Mouse (Mus musculus): ENCODE results near the gene Olfm1. TPM values are rescaled to one million over a fixed set of nuclear protein-coding genes. Genes with fewer than 3 reads are reported as not detected.

Gene Olfm1
- 100 to 1,000 TPM; 417 to 489 TPM for total RNA-seq (2021)

DNA sequence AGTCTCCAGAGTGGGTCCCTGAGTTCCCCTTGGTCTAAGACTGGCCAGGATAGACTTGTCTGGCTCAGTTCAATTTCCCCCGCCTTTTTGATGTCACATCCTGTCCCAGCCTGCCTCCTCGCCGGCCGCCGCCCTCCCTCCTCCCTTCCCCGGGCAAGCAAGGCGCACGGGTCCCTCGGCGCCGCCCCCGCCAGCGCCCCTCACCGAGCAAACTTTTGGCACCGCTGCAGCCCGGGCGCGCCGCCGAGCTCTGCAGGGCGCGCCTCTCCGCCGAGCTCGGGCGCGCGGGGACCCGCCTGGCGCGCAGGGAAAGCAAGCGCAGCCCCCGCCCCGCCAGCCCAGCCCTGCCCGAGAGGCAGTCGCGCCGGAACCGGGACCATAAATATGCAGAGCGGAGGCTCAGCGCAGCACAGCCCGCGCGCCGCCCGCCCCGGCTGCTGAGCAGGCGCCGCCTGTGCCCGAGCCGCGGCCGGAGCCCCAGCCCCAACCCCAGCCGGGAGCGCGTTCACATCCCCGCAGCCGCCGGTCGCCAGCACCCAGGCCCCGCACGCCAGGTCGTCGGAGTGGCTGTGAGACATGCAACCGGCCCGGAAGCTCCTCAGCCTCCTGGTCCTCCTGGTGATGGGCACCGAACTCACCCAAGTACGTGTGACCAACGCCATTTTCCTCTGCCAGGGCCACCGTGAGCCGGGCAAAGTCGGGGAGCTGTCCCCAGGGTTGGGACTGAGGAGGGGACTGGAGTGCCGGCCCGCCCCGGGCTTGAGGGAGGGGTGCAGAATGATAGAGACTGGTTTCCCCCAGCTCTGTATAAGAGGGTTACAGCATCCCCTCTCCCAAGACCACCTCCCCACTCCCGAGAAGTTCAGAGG lies at the start of gene Olfm1:
Gene Olfm1, plus strand, starts transcription at position 172 of the 869 bp plus-strand sequence.
- intact Hi-C loops (cut with DNase I): loop anchor here (5.0 to 10.0 kb wide), 2 partner anchors 266 to 418 kb away; no protein-coding TSS in a partner anchor
- peak; percentile 81 for DNase-seq

- DNase-seq: no peak
- intact Hi-C loops (cut with DNase I): no loop called here
Observed at GRCm38 (mm10) chr2:28143417-28144045, 49.3 kb upstream of the Olfm1 start.

DNA sequence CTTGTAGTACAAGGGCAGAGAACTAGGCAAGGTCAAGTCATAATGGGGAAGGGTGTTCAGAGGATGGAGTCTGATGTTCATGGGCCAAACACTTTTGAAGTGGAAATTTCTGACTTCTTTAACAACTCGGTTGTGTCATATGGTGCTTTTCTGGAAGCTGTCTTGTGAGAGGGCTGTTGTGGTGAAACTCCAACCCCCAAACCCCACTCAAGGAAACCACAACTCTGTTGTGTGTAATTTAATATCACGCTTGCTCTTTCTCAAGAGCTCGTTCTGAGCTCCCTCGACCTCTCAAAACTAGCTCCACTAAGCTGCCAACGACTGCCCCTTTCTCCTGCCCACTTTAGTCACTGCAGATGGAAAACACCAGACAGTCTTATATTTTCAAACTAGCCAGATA lies 47.1 kb upstream of the Olfm1 start:
- no peak for DNase-seq
- intact Hi-C loops (cut with DNase I): no loop called here

DNA sequence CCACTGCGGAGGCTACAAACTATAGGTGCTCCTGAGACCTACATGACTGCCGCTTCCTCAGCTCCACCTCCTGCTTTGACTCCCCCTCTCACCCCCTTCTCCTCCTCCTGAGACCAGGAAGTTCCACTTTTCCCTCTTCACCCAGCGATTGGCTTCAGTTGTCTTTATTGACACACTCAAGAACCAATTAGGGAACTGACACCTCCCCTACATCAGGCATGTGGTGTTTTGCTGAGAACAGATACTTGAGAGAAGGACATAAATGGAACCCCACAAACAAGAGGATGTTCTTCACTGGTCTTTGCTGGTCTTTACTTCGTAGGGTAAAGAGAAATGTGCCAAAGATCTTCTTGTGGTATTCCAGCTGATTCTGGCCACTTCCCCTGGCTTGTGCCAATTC lies 46.6 kb upstream of the Olfm1 start:
- DNase-seq: no peak
- intact Hi-C loops (cut with DNase I): no loop called here

DNA sequence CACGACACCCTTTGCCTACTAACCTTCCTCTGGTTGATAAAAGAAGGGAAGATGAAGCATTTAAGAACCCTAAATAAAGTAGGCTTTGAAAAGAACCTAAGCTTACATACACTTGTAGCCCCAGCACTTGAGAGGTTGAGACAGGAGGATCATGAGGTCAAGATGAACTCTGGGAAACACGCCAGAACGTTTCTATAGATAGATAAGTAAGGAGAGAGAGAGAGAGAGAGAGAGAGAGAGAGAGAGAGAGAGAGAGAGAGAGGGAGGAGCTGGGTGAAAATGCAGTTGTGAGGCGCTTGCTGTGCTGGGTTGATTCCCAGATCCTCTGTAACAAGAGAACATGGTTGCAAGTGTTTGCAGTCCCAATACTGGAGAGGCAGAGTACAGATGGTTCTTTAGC lies 46.1 kb upstream of the Olfm1 start:
- intact Hi-C loops (cut with DNase I): no loop called here
- no peak for DNase-seq

- DNase-seq: no peak
- intact Hi-C loops (cut with DNase I): no loop called here
Observed at GRCm38 (mm10) chr2:28147248-28147794, 45.5 kb upstream of the Olfm1 start.

- intact Hi-C loops (cut with DNase I): no loop called here
- DNase-seq: no peak
Observed at GRCm38 (mm10) chr2:28149688-28150087, 43.1 kb upstream of the Olfm1 start.

- intact Hi-C loops (cut with DNase I): no loop called here
- no peak for DNase-seq
Observed at GRCm38 (mm10) chr2:28160568-28160967, 32.2 kb upstream of the Olfm1 start.

GRCm38 (mm10) chr2:28165570-28165969 lies 27.2 kb upstream of the Olfm1 start:
- DNase-seq: no peak
- intact Hi-C loops (cut with DNase I): no loop called here

DNA sequence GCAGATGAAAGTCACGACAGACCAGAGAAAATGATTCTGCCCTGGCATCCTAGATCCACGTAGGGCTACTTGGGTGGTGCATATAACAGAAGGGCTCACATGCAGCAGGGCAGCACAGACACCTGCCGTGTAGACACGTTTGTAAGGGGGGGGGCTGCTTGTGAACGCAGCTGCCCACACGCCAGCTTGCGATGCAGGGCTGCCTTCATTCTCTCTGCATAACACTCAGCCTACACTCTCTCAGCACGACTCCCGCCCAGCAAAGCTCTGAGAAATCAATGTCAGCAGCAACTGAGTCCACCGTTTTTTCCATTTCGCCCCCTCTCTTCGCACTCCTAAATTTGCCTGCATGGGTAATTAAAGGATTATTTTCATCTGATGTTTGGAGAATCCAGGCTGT lies 23.5 kb upstream of the Olfm1 start:
- peak; percentile 36 for DNase-seq
- intact Hi-C loops (cut with DNase I): no loop called here

- intact Hi-C loops (cut with DNase I): no loop called here
- no peak for DNase-seq
Observed at GRCm38 (mm10) chr2:28171962-28172361, 20.8 kb upstream of the Olfm1 start.

GRCm38 (mm10) chr2:28173225-28174141 lies 19.3 kb upstream of the Olfm1 start:
- no peak for DNase-seq
- intact Hi-C loops (cut with DNase I): no loop called here

DNA sequence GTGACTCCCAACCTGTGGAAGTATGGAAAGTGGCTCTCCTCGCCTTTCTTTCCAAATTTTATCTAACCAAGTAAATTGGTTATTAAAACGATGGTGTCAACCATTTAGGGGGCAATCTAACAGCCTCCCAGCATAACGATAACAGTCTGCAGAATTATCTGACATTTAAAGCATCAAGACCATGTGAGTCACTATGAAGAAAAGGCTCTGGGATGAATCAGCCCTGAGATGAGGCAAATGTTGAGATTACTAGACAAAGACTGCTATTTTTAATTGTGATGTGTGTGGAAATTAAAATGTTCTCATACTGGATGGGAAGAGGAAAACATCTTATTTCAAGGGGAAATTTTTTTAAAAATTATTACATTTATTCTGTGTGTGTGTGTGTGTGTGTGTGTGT lies 18.4 kb upstream of the Olfm1 start:
- no peak for DNase-seq
- intact Hi-C loops (cut with DNase I): no loop called here

DNA sequence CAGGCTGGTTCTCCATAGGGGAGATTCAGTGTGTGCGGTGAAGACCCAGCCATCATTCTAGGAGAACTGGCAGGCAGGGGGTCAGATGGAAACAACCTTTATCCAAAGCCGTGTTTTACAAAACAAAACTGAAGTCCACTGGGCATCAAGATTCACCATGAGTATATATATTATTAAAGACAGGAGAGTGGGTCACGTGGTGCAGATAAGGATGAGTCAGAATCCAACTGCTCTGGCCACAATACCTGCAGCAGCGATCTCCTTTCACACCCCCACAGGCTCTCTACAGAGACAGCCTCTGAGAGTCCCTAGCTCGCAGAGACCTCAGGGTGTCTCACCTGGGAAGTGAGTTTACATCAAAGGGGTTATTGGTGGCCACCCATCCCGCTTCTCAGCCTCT lies 14.2 kb upstream of the Olfm1 start:
- DNase-seq: no peak
- intact Hi-C loops (cut with DNase I): no loop called here

GRCm38 (mm10) chr2:28180053-28180452 lies 12.7 kb upstream of the Olfm1 start:
- no peak for DNase-seq
- intact Hi-C loops (cut with DNase I): no loop called here

GRCm38 (mm10) chr2:28188398-28188944 lies 4.3 kb upstream of the Olfm1 start:
- intact Hi-C loops (cut with DNase I): no loop called here
- DNase-seq: peak; percentile 56

GRCm38 (mm10) chr2:28193690-28194087 lies 897 bp downstream of the Olfm1 start:
- DNase-seq: peak; percentile 59
- intact Hi-C loops (cut with DNase I): loop anchor here (5.0 to 10.0 kb wide), 2 partner anchors 266 to 419 kb away; no protein-coding TSS in a partner anchor

DNA sequence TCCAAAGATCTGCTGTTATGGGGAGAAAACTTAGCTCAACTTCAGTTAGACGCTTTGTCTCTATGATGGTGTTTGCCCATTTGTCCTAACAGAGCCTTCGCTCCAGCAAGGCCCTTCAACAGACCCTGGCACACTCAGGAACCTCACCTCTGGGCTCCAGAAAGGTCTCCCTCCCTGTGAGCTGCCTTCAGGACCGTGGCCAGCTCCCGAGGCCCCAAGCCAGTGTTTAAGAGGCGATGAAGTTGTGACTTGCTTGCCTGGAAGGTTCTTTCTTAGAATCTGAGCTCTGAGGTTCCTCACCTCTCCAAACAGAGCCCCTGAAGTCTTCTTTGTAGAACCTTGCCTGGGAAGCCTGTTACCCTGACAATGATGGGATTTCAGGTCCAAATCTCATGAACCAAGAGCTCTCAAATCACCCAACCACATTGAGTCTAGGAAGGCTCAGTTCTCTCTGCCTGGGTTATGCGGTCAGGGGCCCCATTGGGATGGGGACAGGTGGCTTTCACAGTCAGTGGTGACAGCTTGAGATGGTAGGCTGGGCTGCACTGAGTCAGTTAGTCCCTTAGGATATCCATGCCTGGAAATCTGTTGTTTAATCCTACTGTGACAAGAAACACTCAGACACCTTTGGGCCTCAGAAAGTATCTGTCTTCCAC lies 2.3 kb downstream of the Olfm1 start:
- DNase-seq: no peak
- intact Hi-C loops (cut with DNase I): loop anchor here (5.0 to 10.0 kb wide), 2 partner anchors 268 to 420 kb away; no protein-coding TSS in a partner anchor

DNA sequence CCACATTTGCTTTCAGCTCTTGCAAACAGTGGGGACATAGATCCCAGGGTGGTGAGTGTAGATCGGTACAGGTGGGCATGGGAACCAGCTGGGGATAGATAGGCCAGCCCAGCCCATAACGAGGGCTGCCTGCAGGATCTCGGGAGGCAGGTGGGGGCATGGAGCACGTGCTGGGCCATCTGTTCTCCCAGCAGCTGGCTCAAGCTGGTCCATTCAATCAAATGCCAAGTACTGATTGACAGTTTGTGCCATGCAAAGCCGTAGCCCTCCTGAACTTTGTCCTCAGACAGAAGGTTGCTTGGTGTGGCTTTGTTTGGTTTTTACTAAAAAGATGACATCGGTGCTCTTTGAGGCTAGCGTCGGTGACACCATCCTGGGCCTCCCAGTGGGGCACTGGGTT lies 2.9 kb downstream of the Olfm1 start:
- intact Hi-C loops (cut with DNase I): loop anchor here (10.0 kb wide), 1 partner anchor 421 kb away; no protein-coding TSS in a partner anchor
- no peak for DNase-seq

DNA sequence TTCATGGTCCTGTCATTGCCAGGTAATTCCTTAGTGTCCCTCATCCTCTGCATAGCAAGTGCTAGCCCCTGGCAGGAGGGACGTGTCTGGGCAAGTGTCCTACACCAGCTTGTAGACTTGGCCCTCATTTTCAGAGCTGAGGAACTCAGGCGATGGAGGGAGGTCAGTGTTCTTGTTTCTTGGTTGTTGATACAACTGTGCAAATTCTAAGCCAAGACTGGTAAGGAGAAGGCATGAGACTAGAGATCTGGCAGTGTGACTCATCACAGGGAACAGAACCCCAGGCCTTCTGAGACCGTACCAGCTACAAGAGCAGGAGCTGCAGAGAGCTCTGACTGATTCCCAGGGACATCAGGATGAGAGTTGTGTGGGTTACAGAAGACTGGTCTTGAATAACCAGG lies 8.6 kb downstream of the Olfm1 start:
- intact Hi-C loops (cut with DNase I): no loop called here
- DNase-seq: no peak
